Mouse (Mus musculus): Measurements from ENCODE around the gene Crebrf. TPM values are rescaled to one million over a fixed set of nuclear protein-coding genes. Genes with fewer than 3 reads are reported as not detected.

The Crebrf gene
- polyA plus RNA-seq, 1 experiment from 2014 or later, result 5.4 TPM

DNA sequence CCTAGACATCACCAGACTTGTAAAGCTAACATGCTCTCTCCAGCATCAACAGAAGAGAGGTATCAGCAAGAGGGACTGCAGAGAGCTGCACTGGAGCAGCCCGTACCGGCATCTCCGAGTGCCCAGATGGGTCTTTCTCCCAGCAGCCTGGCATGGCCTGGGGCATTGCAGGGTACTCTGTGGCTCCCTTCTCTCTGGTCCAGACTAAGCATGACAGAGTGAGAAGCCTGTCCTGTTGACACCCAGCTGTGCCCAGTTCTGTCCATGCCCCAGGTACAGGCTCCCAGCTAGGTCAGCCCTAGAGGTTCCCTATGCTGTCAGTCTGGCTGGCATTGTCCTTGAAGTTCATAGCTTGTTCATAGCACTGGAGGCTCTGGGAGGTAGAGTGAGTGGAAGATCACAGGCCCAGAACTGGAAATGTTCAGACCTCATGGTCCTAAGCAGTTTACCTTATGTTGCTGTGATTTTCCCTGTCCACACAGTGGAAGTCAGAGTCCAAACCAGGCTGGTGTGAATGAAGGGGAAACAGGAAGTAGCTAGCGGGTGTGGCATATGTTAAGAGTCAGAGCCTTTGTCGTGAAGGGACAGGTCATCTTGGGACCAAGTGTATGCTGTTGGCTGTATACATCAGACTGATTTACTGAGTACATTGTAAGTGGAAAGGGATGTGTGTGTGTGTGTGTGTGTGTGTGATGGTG, 77.8 kb downstream of the Crebrf start:
- Histone ChIP-seq H3K9me3 (replicated peaks) (no peaks in the 10 kb centered on the region), H3K4me3 (no peak overlapping the region), H3K9ac (no peak overlapping the region), H3K4me2 (no peak overlapping the region), H3K4me1 (replicated peaks) (peaks cover 24% of the 10 kb centered on the region), H3K27me3 (replicated peaks) (no peaks in the 10 kb centered on the region), H3K36me3 (peaks cover 53% of the 10 kb centered on the region), H3K27ac (ENCODE audit: poor library complexity, severe bottlenecking) (0 out of 2 replicates have a peak overlapping the region, but pooled peaks have one; percentile 8)
- ATAC-seq (ENCODE audit: insufficient number of reproducible peaks, low FRiP score), result no peak
- 78% methylated on average over 5 of the region's 5 CpGs for WGBS

DNA sequence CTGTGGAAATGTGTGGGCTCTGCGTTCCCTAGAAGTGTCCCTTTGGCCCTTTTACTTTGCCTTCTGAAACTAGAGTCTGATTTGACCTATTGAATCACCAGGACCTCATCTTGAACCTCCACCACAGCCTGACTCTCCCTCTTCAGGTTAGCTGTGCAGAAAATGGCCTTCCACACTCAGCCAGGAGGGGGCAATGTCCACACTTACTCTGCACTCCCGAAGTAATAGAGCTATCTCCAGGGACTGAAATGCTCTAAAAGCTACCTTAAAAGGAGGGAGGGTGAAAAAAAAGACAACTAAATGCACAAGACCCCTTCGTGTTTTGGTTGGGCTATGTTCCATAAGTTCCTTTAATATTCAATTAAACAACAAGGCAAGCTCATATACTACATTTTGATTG, 79.3 kb downstream of the Crebrf start:
- H3K9ac ChIP-seq, result no peak overlapping the region
- 14% methylated on average over 3 of the region's 3 CpGs for WGBS
- H3K27ac ChIP-seq (ENCODE audit: poor library complexity, severe bottlenecking), result no peak overlapping the region
- no peaks in the 10 kb centered on the region for H3K27me3 ChIP-seq (replicated peaks)
- no peak for ATAC-seq (ENCODE audit: insufficient number of reproducible peaks, low FRiP score)
- H3K9me3 ChIP-seq (replicated peaks), result no peaks in the 10 kb centered on the region
- peaks cover 24% of the 10 kb centered on the region for H3K4me1 ChIP-seq (replicated peaks)
- no peak overlapping the region for H3K4me2 ChIP-seq
- no peak overlapping the region for H3K4me3 ChIP-seq
- H3K36me3 ChIP-seq, result peaks cover 39% of the 10 kb centered on the region

DNA sequence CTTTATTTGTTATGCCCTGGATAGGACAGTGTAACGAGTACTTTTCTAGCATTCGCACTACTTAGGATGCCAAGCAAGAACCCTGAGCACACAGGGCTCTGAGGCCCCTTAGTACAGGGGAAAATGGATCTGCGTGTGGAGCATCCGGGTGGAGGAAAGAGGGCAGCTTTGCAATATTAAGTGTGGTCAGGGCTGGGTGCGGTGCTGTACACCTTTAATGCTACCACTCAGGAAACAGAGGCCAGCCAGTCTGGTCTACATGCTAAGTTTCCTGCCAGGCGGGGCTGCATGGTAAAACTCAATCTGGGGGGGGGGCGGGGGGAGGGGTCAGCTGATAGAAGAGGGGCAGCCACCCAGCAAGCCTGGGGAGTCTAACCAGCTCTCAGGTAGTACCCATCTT, 79.9 kb downstream of the Crebrf start:
- ATAC-seq (ENCODE audit: insufficient number of reproducible peaks, low FRiP score), result no peak
- H3K4me2 ChIP-seq, result no peak overlapping the region
- H3K9me3 ChIP-seq (replicated peaks), result no peaks in the 10 kb centered on the region
- no peak overlapping the region for H3K27ac ChIP-seq (ENCODE audit: poor library complexity, severe bottlenecking)
- H3K9ac ChIP-seq, result 0 out of 2 replicates have a peak overlapping the region, but pooled peaks have one; percentile 25
- peaks cover 33% of the 10 kb centered on the region for H3K36me3 ChIP-seq
- peaks cover 24% of the 10 kb centered on the region for H3K4me1 ChIP-seq (replicated peaks)
- no peaks in the 10 kb centered on the region for H3K27me3 ChIP-seq (replicated peaks)
- H3K4me3 ChIP-seq, result no peak overlapping the region
- WGBS, result 62% methylated on average over 7 of the region's 7 CpGs

DNA sequence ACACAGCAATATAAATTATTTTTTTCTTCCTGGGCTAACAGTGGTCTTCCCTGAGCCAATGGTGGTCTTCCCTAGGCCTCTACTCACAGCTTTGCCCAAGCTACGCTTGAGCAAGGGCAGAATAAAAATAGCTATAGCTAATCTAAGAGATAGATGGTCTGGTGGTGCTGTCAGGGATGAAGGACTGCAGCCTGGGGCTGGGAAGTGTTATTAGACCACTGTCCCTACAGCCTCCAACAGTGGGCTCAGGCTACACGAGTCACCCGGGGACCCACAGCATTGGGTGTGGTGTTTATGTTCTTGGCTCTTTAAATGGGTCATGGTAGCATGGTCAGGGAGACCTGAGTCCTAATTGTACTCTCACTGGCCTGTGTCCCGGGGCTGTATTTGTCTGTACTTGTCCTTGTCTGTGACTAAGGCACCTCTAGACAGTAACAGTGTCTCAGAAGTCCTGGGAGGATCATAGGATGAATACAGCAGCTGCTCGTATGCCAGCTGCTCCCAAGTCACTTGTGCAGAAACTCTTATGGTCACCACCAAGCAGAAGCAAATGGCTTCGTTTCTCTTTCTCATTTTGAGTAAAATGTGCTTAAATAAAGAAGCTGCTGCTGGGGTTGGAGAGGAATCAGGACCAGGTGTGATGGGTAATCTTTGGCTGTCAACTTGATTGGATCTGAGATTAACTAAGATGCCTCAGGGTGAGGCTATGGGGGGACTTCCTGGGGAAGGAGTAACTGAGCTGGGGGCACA, 82.1 kb downstream of the Crebrf start:
- no peak overlapping the region for H3K9ac ChIP-seq
- H3K4me3 ChIP-seq, result no peak overlapping the region
- peak overlapping the region; percentile 74 for H3K27ac ChIP-seq (ENCODE audit: poor library complexity, severe bottlenecking)
- H3K9me3 ChIP-seq (replicated peaks), result no peaks in the 10 kb centered on the region
- H3K36me3 ChIP-seq, result peaks cover 11% of the 10 kb centered on the region
- H3K27me3 ChIP-seq (replicated peaks), result no peaks in the 10 kb centered on the region
- ATAC-seq (ENCODE audit: insufficient number of reproducible peaks, low FRiP score), result no peak
- peaks cover 24% of the 10 kb centered on the region for H3K4me1 ChIP-seq (replicated peaks)
- peak overlapping the region; percentile 14; the same call in 1 of the 2 replicates for H3K4me2 ChIP-seq
- WGBS, result 29% methylated on average over 6 of the region's 6 CpGs

DNA sequence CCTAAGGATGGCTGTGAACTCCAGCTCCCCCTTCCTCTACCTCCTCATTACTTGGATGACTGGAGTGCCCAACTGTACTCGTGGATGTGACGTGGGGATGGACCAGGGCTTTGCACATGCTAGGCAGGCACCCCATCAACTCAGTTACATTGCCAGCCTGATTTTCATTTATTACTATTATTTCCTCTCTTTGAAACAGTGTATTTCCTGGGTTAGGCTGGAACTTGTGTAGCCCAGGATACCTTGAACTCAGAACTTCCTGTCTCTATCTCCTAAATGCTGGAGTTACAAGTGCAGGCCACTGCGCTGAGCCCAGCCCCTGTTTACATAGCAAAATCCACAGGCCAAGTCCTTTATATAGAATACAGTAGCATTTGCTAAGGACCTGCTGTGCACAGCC, 87.4 kb downstream of the Crebrf start:
- 77% methylated on average over 3 of the region's 3 CpGs for WGBS
- H3K9me3 ChIP-seq (replicated peaks), result peaks cover 4% of the 10 kb centered on the region; the same call in 1 of the 2 replicates
- H3K36me3 ChIP-seq, result no peaks in the 10 kb centered on the region
- H3K27me3 ChIP-seq (replicated peaks), result no peaks in the 10 kb centered on the region
- no peak overlapping the region for H3K4me3 ChIP-seq
- H3K4me2 ChIP-seq, result no peak overlapping the region
- no peak overlapping the region for H3K9ac ChIP-seq
- no peak for ATAC-seq (ENCODE audit: insufficient number of reproducible peaks, low FRiP score)
- H3K27ac ChIP-seq (ENCODE audit: poor library complexity, severe bottlenecking), result no peak overlapping the region
- 0 out of 2 replicates have a peak, but pooled peaks cover 3% of the 10 kb centered on the region for H3K4me1 ChIP-seq (replicated peaks)

DNA sequence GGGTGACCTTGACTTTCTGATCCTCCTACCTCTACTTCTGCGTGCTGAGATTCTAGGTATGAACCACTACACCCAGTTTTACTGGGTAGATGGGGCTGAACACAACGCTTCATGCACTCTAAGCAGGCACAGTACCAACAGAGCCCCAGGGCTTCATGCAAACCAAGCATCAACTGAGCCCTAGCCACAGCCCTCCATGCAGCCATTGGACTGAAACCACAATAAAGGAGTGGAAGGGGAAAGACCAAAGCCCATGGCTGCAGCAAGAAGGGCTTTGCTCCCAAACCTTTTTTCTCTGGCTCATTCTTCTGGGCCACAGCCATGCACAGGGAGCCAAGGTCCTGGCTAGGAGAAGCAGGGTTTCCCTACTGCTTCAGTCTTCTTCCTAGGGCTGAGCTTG, 97.2 kb downstream of the Crebrf start:
- no peak for ATAC-seq (ENCODE audit: insufficient number of reproducible peaks, low FRiP score)
- no peak overlapping the region for H3K4me2 ChIP-seq
- no peak overlapping the region for H3K9ac ChIP-seq
- H3K27me3 ChIP-seq (replicated peaks), result no peaks in the 10 kb centered on the region
- 84% methylated on average over 2 of the region's 2 CpGs for WGBS
- H3K9me3 ChIP-seq (replicated peaks), result no peaks in the 10 kb centered on the region
- H3K36me3 ChIP-seq, result no peaks in the 10 kb centered on the region
- no peak overlapping the region for H3K4me3 ChIP-seq
- peaks cover 14% of the 10 kb centered on the region for H3K4me1 ChIP-seq (replicated peaks)
- peak overlapping the region; percentile 33; the same call in 1 of the 2 replicates for H3K27ac ChIP-seq (ENCODE audit: poor library complexity, severe bottlenecking)

DNA sequence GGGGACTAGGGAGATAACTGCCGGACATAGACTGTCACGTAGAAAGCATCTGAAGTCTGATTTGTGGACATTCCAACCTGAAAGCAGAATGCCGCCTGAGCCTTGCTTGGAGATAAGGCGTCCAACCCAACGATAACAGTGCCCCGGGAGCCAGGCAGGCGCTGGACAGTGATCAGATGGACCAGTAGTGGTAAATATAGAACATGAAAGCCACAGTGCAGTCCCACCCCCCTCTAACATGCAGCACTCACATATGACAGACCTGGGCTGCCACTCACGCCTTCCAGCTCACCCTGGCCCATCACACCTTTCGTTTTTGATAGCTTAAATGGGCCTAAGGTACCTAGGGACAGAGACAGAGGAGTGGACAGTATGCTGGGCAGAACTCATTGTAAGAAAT, 98.0 kb downstream of the Crebrf start:
- peak overlapping the region; percentile 33 for H3K27ac ChIP-seq (ENCODE audit: poor library complexity, severe bottlenecking)
- peaks cover 14% of the 10 kb centered on the region for H3K4me1 ChIP-seq (replicated peaks)
- peak; percentile 57; the same call in 1 of the 2 replicates for ATAC-seq (ENCODE audit: insufficient number of reproducible peaks, low FRiP score)
- WGBS, result 20% methylated on average over 9 of the region's 9 CpGs
- H3K4me3 ChIP-seq, result no peak overlapping the region
- H3K36me3 ChIP-seq, result no peaks in the 10 kb centered on the region
- H3K9me3 ChIP-seq (replicated peaks), result no peaks in the 10 kb centered on the region
- H3K4me2 ChIP-seq, result peak overlapping the region; percentile 38
- no peak overlapping the region for H3K9ac ChIP-seq
- no peaks in the 10 kb centered on the region for H3K27me3 ChIP-seq (replicated peaks)

DNA sequence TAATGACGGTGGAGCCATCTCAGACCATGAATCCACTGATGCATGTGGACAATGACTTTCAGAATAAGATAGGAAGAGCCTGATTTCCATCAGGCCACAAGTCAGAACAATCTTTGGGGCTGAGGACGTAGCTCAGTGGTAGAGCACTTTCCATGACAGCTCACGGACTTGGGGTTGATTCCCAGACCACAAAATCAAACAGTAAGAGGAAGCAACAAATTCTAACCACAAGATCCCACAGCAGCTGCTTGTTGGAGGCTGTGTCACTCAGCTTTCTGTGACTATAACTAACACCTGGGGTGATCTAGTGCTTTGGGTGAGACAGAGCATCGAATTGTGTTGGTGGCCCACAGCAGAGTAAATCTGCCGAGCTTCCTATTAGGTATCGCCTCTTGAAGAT, 101.4 kb downstream of the Crebrf start:
- Histone ChIP-seq H3K4me3 (no peak overlapping the region), H3K4me2 (no peak overlapping the region), H3K9me3 (replicated peaks) (no peaks in the 10 kb centered on the region), H3K9ac (no peak overlapping the region), H3K27me3 (replicated peaks) (no peaks in the 10 kb centered on the region), H3K36me3 (no peaks in the 10 kb centered on the region), H3K4me1 (replicated peaks) (peaks cover 14% of the 10 kb centered on the region), H3K27ac (ENCODE audit: poor library complexity, severe bottlenecking) (no peak overlapping the region)
- 73% methylated on average over 6 of the region's 6 CpGs for WGBS
- ATAC-seq (ENCODE audit: insufficient number of reproducible peaks, low FRiP score), result no peak

DNA sequence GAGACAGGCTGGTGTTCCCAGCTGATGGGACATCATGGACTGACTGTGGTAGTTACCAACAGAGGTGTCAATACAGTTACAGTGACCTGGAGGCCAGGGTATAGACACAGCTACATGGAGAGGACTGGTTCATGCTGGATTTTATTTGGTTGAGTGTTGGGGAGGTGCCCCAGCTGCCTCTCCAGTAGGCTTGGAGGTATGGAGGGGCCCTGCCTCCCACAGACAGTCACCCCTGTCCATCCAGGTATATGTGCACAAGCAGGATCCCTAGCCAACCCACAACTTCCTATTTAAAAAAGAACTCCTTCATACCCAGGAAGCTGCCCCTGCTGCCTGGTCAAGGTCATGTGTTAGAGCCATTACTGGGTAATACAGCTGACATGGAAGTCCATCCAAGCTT, 102.3 kb downstream of the Crebrf start:
- Histone ChIP-seq H3K4me2 (no peak overlapping the region), H3K36me3 (no peaks in the 10 kb centered on the region), H3K27ac (ENCODE audit: poor library complexity, severe bottlenecking) (no peak overlapping the region), H3K9ac (no peak overlapping the region), H3K27me3 (replicated peaks) (no peaks in the 10 kb centered on the region), H3K4me1 (replicated peaks) (peaks cover 14% of the 10 kb centered on the region), H3K4me3 (no peak overlapping the region), H3K9me3 (replicated peaks) (no peaks in the 10 kb centered on the region)
- no peak for ATAC-seq (ENCODE audit: insufficient number of reproducible peaks, low FRiP score)

DNA sequence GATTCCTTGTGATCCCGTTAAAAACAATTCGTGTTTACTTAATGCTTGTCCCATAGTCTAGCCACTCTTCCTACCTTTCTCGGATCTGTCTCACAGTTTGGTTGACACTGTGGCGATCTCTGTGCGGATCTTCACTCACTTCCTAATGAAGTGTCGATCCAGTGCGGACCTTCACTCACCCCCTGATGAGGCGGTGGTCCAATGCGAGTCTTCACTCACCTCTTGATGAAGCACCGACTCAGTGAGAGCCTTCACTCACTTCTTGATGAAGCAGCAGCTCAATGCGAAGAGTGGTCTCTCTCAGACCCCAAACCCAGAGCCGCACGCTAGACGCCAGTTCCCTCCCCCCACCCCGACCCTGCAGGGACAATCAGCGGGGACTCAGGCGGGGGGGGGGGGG, 110.7 kb downstream of the Crebrf start:
- H3K27ac ChIP-seq (ENCODE audit: poor library complexity, severe bottlenecking), result no peak overlapping the region
- H3K27me3 ChIP-seq (replicated peaks), result no peaks in the 10 kb centered on the region
- peaks cover 7% of the 10 kb centered on the region; the same call in 1 of the 2 replicates for H3K9me3 ChIP-seq (replicated peaks)
- no peak overlapping the region for H3K9ac ChIP-seq
- no peak overlapping the region for H3K4me2 ChIP-seq
- H3K4me1 ChIP-seq (replicated peaks), result no peaks in the 10 kb centered on the region
- H3K4me3 ChIP-seq, result no peak overlapping the region
- peaks cover 14% of the 10 kb centered on the region for H3K36me3 ChIP-seq
- no peak for ATAC-seq (ENCODE audit: insufficient number of reproducible peaks, low FRiP score)
- WGBS, result 62% methylated on average over 15 of the region's 17 CpGs

All from heart, embryonic 12.5 days (tissue).